Mouse (Mus musculus) kidney, adult 9 months (tissue): Measurements from ENCODE around the gene Ap2a2.
"Not testable (repeated sequence)": the region's sequence is repeated elsewhere in the genome, so short reads cannot be mapped to it uniquely, and the experiment has no call there.

Source experiments
- DNase-seq: peaks from one replicate; pipeline ENCODE4 v3.0.0; 2022

Gene Ap2a2

DNA sequence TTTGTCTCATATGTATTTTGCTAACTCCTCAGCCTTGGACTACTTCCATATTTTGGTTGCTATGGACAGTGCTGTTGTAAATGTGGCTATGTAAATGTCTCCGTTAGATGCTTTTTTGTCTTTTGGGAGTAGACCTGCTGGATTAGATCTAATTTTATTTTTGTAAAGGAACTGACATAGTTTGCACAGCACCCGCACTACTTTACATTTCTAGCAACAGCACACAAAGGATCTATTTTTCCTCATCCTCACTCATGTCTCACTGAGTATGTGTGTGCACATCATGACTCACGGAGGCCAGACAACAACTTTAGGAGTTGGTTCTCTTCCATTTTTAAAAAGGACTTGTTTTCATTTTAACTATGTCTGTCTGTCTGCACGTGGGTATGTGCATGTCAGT lies 45.7 kb downstream of the Ap2a2 start:
- DNase-seq: no peak

- DNase-seq: peak; percentile 53
These were observed 47.9 kb downstream of the Ap2a2 start for GRCm38 (mm10) chr7:141609719-141610514.

DNA sequence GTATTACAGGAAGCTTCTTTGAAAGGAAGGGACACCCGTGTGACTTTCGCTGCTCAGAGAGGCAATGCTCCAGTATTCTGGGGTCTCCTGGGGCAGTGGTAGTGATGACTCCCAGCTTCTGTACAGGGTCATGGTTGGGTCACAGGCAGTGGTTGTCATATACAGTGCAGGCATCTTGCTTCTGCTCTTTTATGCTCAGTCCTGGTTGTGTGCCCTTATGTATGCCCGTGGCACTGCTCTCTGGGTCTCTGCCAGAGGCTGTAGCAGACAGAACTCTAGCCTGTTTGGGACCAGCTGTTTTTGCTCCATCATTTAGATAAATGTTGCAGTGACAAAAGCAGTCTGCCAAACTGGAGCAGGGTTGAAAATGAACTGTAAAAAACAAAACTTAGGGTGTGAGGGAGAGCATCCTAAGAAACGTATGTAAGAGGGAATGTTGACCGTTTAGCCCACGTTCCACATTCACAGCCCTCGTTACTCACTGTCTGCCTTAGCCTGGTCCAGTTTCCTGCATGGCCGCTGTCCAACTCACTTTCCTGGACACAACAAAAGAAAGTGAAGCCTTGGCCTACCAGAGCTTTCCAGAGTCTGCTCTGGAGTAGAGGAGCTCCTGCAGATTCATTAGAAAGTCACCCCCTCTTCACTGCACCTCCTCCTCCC lies 49.9 kb downstream of the Ap2a2 start:
- peak; percentile 53 for DNase-seq

DNA sequence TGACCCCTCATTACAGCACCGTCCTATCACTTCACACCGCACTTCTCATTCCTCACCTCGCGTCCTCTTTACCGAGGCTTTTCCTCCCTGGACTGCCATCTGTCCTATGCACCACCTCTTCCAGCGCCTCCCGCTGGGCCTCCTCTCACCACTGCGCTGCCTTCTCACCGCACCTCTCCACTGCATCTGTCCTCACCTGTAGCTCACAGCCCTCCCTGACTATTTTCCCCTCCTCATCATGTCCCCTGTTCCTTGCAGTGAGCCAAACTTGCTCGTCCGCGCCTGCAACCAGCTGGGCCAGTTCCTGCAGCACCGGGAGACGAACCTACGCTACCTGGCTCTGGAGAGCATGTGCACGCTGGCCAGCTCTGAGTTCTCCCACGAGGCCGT lies 50.4 kb downstream of the Ap2a2 start:
- no peak for DNase-seq

DNA sequence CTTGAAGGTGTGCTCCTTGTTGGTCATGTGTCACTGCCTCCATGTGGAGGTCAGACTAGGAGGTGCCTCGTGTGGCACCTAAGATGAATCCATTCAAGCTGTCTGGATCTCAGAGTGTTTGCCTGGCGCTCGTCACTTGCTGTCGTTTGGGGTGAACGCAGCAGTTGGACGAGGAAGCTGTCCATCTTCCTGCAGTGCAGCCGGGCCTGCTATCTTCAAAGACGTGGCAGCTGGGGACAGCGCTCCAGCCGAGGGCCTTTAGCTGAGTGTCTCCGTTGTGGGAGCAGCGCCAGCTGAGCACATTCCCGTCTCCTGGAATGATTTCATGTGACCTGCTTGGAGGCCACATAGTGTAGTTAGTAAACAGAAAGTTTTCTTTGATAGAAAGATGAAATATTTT lies 50.8 kb downstream of the Ap2a2 start:
- DNase-seq: peak; percentile 68

GRCm38 (mm10) chr7:141614329-141614832 lies 52.4 kb downstream of the Ap2a2 start:
- DNase-seq: peak; percentile 90

- DNase-seq: peak; percentile 23
These were observed 62.2 kb downstream of the Ap2a2 start for GRCm38 (mm10) chr7:141624214-141624613.

GRCm38 (mm10) chr7:141625120-141625810 lies 63.3 kb downstream of the Ap2a2 start:
- peak; percentile 13 for DNase-seq

GRCm38 (mm10) chr7:141628018-141628417 lies 66.0 kb downstream of the Ap2a2 start:
- no peak for DNase-seq

DNA sequence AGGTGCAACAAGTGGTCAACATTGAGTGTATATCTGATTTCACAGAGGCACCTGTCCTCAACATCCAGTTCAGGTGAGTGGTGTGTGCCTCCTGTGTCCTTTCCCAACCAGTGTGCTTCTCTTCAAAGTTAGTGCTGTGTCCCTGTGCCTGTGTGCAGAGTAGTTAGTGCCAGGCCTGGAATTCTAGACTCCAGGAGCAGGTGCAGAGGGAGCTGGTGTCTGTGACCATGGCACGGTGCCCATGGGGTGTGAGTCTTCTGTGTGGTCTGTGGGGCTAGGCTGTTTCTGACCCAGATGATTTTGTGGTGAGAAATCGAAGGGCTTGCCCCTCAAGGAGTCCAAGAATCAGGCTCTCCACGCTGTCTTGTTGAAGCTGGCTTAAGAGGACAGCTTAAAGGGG lies 67.3 kb downstream of the Ap2a2 start:
- no peak for DNase-seq

GRCm38 (mm10) chr7:141638077-141638476 lies 76.1 kb downstream of the Ap2a2 start:
- DNase-seq: not testable (repeated sequence)

- not testable (repeated sequence) for DNase-seq
These were observed 76.8 kb downstream of the Ap2a2 start for GRCm38 (mm10) chr7:141638513-141639334.

DNA sequence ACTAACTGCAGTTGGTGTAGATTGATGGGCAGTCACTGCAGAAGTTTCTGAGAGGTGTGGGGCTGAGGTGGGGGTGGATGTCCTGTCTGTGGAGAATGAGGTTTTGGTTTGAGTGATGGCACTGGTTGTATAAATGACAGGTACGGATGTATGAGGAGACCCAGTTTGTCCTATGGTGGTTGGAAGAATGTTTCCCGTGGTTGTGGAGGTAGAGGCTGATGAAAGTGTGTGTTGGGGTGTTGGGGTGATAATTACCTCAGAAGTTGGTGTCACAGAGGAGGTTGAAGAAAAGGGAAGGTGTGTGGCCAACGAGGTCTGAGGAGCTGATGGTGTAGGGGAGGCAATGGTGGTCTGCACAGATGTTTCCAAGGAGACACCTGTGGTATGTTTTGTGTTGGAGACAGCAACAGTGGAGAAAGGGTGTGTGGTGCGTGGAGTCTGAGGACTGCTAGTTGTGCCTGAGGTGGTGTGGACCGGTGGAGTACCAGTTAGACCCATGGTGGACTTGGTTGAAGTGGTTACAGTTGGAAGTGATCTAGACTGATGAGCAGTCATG lies 77.4 kb downstream of the Ap2a2 start:
- DNase-seq: peak; percentile 17

DNA sequence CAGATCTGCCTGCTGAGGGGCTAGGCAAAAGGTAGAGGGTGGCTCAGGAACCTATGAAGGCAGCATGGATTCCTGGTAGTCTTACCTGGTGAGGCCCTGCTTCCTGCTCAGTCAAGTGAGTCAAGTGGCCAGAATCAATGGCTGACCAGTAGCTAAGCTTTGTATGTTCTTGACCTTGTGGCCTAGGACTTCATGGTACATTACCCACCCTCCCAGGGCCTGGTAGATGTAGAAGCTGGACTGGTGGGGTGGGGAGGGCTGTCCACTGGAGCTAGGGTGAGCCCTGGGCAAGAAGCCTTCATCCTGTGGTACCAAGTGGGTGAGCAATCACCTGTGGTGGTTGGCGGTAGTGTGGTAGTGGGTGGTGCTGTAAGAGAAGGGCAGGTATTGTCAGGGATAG lies 80.4 kb downstream of the Ap2a2 start:
- DNase-seq: peak; percentile 36

- DNase-seq: peak; percentile 14
These were observed 81.2 kb downstream of the Ap2a2 start for GRCm38 (mm10) chr7:141643160-141643559.

DNA sequence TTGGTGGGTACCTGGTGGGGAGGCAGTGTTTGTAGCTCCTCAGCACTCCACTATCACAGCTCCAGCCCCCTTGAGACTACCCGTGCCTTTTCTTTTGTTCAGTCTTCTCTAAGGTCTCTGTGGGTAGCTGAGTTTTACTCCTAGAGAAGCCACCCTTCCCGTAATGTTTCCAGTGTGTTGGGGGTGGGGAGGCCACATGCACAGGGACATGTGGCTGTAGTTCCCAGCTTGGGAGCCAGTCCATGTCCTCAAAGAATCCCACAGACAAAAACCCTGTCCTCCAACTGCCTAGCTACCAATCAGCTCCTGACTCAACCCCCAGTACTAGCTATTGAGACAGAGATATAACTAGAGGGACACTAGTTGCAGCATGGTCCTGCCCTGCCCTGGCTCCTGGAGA lies 85.1 kb downstream of the Ap2a2 start:
- DNase-seq: no peak

GRCm38 (mm10) chr7:141647815-141648214 lies 85.8 kb downstream of the Ap2a2 start:
- no peak for DNase-seq

DNA sequence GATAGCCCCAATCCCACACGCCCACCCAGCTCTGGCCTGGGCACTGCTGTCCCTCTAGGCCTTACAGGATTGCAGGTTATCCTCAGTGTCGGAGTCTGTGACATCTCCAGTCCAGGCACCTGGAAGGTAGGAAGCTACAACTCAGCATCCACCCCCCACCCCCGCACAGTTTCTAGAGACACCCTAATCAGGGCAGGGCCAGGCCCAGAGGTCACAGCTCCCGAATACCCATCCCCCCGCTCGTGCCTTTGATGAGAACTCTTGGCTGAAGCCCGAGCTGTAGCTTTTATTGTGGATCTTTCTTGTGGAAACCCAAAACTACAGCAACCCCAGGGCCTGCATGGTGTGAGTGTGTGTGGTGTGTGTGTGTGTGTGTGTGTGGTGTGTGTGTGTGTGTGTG lies 90.2 kb downstream of the Ap2a2 start:
- no peak for DNase-seq

GRCm38 (mm10) chr7:141660346-141660745 lies 98.4 kb downstream of the Ap2a2 start:
- DNase-seq: peak; percentile 49

DNA sequence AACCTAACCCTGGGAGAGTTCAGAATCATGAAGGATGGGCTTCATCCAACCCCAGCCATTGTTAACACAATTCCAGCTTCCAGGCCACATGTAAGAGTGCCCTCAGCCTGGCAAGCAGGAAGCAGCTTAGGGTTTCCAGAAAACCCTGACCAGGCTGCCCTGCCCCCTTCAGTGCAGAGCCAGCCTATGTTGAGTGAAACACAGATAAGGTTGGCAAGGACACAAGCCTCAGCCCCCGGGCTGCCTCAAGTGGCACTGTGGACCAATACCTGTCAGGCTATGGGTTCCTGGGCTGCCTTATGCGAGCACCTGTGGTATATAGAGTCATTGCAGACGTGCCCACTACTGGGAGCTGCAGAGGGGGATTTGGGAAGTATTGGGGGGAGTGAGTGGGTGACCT lies 99.5 kb downstream of the Ap2a2 start:
- no peak for DNase-seq

DNA sequence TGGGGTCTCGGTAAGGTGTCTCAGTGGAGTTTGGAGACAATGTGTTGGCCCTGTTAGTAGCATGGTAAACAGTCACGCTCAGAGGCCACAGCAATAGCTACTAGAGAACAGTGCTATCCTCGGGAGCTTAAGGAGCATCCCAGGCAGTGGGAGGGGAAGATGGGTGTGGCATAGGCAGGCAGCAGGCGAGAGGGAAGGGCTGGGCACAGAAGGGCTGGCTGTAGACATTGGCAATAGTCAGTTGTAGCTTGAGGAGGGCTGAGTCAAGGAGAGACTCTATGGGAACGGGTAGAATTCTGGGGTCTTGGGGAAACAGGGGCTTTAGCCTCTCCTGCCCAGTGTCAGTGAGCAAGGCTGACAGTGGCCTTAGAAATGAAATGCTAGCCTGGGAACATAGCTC lies 100.2 kb downstream of the Ap2a2 start:
- no peak for DNase-seq

GRCm38 (mm10) chr7:141666190-141666589 lies 104.2 kb downstream of the Ap2a2 start:
- DNase-seq: peak; percentile 75
